Mouse (Mus musculus) cortical plate, adult 2 months (tissue): Measurements from ENCODE around the gene Gm20662.
A peak's percentile ranks its signal among the peaks of the same experiment; 100 is the strongest.

ENCODE experiments used
- CTCF ChIP-seq: fragments of 200-500 bp; IDR thresholded peaks from 2 replicates; pipeline ENCODE4 v1.5.1; 2011; ENCODE audit warnings: mild to moderate bottlenecking, control low read depth, low read length; ENCODE audit not compliant: insufficient read depth; ENCODE audit errors: extremely low read depth
- POLR2A ChIP-seq: fragments of 200-500 bp; IDR thresholded peaks from 2 replicates; pipeline ENCODE4 v1.6.1; 2011; ENCODE audit warnings: mild to moderate bottlenecking, low read length, control low read depth; ENCODE audit not compliant: insufficient read depth; ENCODE audit errors: extremely low read depth

DNA sequence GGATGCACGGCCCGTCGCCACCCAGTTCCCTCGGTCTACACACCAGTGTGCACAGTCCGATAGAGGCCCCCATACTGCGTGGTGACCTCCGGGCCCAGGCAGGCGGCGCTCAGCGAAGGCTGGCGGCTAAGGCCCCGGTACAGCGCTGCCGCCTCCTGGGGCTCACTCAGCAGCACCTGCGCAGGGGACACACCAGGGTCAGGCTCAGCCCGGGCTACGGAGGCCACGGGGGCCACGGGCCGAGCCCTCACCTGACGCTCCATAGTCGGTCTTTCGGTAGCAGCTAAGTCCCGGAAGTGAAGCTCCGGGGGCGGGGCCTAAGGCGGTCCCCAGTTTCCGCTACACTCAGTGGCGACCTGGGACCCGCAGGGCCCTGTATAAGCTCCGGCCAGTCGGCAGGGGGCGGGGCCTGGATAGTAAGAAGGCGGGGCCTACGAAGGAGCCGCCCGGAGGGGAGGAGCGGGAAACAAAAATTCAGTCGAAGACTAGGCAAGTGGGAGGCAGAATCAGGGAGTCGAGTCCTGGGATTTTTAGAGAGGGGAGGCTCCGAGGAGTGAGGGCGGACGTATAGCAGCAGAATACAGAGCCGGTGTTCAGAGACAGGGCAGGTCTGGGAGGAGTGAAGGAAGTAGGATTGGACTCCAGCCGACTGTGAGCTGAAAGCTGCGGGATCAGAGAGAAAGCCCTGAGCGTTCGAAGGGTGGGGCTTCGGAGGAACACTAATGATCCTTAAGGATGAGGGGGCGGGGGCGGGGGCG lies 98.2 kb downstream of the Gm20662 start, which contains the start of gene Apeh:
- TF ChIP-seq CTCF = no peak
- TF ChIP-seq POLR2A = peak; percentile 28; the same call in 1 of the 2 replicates
